Mouse (Mus musculus) activated CD4-positive, CD25-positive, alpha-beta regulatory T cell (primary cell): Measurements from ENCODE around the gene March7. TPM values are rescaled to one million over a fixed set of nuclear protein-coding genes. Genes with fewer than 3 reads are reported as not detected.

ENCODE experiments used
- polyA plus RNA-seq, 2 experiments: library from polyadenylated mRNA; unstranded; fragments of 100-300 nt; shearing (Covaris generic); gene quantifications; one replicate each; pipeline ENCODE4 v1.2.1; 2017

Gene March7
- 100 to 1,000 TPM; 106 to 116 TPM for polyA plus RNA-seq

DNA sequence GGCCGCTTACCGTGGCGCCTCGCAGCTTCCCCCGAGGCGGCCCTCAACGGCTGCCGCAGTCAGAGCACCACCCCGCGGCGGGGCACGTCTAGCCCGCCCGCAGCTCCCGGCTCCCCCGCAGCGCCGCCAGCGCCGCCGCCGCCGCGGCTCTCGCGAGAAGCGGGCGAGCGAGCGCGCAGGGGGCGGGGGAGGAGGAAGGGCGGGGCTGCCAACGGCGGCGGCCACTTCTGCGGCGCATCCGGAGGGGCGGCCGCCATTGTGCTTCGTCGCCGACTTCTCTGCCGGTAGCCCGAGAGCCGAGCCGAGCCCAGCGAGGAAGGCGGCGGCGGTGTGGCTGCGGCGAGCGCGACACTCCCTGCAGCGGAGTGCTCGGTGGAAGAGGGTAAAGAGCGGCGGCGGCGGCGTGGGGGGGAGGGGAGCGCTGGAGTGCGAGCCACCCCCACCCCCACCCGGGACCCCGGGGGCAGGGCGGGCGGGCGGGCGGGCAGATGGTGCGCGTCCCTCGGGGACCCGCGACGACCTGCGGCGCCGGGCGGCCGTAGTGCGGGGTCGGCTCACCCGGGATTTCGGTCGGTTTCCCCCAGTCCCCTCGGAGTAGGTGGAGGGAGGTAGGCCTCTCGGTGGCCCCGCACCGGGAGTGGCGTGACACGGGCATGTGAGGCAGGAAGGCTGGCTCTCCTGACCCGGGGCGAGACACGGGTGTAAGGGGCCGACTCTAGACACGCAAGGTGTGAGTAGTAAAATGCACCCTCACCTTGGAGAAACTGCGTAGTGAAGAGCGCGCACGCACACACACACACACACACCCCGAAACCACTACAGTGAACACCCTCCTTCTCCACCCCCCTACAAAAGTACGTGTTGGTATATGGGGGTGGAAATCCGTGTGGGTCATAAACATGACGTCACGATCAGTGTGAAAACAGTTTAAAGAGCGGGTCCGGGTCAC is at the start of gene March7, which contains the start of gene Baz2b:
TSS of gene March7 (plus strand) at position 185 of the 949 bp plus-strand sequence.
TSS of gene Baz2b (minus strand) at position 137 of the 949 bp plus-strand sequence.

DNA sequence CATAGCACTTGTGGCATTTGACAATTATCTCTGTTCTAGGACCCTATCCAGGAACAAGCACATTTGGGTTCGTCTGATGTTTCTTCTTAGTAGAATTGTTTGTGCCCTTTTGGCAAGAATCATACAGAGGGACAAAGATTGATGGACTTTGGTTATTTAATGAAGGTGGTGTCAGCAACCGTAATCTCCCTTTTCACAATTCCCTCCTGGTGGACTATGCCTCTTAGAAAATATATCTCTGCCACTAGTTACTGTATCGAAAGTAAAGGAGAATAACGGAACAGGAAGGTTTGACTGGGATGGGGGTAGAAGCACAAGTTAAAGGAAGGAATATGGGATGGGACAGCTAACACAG is 74.8 kb downstream of the March7 start, which contains the start of gene Cd302:
TSS of gene Cd302 (minus strand) at position 22 of the 355 bp plus-strand sequence.

Other genes with a start within 250 kb of the March7 start
- gene Baz2b, start within 50 bp of the March7 start, polyA plus RNA-seq, result 10 to 100 TPM; 28.5 to 33.1 TPM
- 1 to 10 TPM; 2.1 to 4.8 TPM for gene Cd302, start 74.6 kb downstream of the March7 start, polyA plus RNA-seq
- gene Ly75, start 173.4 kb downstream of the March7 start, polyA plus RNA-seq, result 10 to 100 TPM; 26.5 to 32.2 TPM